Mouse (Mus musculus): ENCODE results near the gene Pi16.

Gene Pi16

DNA sequence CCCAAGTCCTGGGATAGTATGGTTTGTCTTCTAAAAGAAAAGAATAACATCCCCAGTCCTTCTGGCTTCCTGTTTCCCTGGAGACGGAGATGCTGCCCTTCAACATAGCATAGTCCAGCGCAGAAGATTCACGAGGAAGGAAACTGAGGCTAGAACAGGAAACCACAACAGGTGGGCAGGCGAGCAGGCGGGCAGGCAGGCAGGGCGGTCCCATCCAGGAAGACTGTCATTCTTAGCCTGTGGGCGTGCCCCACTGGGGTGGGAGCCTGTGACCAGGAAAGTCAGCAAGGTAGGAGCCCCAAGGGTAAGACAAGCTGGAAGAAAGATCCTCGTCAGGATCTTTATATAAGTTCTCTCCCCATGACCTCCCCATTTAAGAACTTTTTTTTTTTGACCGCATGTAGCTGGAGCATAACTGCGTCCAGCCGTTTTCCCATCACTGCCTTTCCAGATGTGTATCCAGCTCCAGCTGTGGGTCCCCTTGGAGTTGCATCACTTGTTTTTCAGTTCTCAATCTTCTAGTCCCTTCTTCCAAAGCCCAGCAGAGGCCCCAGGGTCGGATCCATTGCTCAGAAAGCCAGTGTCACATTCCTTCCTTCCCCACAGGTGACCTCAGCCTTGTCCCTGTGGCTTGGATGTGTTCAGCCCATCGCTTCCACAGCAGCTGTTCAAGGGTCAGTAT is 13.0 kb upstream of the Pi16 start:
- no peak for DNase-seq

DNA sequence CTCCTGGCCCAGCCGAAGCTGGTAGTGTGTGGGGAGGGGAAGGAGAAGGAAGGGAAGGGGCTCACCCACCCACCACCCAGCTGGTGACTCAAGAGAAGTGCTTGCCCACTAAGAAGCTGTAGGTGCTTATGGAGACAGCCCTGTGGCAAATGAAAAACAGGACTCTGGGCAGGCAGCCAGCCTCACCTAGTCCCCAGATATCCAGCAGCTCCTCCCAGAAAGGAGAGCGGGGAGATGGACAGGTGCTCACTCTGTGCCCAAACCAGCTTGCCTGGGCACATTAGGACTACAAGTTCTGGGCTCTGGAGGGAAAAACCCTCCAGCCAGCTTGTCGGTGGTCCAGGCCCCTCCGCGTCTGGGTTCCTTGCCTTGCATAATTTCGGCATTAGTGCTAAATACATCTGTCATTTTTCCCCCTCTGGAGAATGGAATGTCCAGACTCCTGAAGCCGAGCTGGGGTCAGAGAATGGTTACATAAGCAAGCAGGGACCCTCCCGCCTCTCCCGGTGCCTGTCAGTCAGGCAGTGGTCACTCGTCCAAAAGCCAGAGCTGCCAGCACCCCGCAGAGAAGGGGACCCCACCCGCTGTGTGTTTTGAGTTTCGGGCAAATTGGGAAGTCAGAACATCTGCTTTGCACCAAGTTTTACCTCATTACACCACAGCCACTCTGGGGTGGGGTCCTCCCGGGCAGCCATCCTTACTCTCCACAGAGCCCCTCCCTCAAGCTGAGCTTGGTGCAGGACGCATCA is 12.2 kb upstream of the Pi16 start:
- DNase-seq = no peak

GRCm38 (mm10) chr17:29305871-29306270 is 11.6 kb upstream of the Pi16 start:
- no peak for DNase-seq

DNA sequence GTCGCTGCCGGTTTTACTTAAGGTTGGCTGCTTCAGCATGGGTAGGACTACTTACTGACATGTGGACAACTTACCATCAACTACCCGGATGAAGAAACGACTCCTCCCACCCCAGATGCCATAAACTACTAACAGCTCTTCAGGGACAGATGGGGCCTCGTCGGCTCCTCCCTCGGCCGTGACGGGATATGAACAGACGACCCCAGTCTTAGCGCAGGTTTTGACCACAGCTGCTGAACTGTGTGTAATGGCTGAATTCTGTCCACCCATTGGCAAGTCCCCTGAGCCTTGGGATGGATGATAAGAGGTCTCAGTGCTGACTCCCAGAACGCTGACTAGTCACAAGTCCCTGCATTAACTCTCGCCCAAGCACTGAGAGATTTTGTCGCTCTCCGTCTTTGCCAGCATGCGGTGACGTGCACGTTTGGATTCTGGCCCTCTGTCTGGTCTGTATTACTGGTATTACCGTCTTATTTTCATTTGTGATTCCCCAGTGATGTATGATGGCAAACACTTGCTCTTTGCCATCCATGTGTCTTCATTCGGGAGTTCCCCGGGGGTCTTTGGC is 7.3 kb upstream of the Pi16 start:
- DNase-seq = no peak

DNA sequence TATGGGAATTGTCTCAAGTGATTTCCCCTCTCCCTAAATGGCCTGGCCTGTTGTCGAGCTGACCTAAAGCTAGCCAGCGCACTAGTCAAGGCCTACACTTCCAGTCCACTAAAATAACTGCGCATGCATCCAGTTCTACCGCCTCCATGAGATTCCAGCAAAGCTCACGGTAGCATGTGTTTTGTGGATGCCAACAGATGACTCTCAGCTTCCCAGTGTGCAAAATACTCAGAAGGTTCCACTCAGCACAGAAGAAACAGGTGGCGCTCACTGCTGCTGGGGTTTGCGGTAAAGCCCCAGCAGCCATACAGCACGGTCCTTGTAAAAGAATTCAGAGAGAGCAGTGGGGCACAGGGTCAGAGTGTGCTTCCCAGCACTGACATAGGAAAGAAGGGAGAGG is 5.9 kb upstream of the Pi16 start:
- peak; percentile 34 for DNase-seq

DNA sequence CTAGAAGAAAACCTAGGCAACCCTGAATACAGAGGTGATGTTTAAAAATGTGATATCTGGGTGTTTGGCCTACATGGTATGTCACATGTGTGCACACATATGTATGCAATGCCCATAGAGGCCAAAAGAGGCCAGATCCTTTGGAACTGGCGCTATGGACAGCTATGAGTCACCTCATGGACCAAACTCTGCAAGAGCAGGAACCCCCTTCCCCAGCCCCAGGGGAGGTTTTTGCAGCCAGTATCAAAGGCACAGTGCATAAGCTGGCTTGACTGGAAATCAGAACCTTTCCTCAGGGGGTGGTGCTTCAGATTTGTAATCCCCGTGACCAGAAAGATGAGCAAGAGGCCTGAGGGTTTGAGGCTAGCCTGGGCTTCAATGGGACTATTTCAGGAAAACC is 5.4 kb upstream of the Pi16 start:
- no peak for DNase-seq

GRCm38 (mm10) chr17:29313300-29313699 is 4.2 kb upstream of the Pi16 start:
- no peak for DNase-seq

- no peak for DNase-seq
Observed at GRCm38 (mm10) chr17:29315672-29316465, 1.6 kb upstream of the Pi16 start.

GRCm38 (mm10) chr17:29316891-29317290 is 589 bp upstream of the Pi16 start:
- DNase-seq = no peak

DNA sequence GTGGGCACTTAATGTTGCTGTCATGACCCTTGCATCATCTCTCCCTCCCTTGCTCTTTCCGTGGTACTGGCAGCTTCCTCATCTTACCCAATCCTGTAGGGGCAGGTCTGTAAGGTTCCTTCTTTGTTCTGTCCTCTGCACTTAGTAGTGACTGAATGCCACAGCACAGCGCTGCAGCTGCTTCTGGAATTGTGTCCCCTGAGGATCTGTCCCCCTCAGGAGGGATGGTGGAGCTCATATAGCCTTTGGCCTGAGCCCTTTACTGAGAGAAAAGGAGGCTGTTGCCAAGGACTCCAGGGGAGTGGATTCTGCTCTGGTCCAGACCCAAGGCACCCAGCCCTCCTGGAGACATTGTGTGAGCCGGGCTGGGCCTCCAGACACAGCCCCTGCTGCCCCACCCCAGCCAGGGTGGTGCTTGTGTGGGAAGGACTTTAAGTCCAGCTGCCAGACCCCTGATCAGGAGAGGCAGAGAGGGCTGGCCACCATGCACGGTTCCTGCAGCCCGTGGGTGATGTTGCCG is 1.3 kb downstream of the Pi16 start:
- no peak for DNase-seq

DNA sequence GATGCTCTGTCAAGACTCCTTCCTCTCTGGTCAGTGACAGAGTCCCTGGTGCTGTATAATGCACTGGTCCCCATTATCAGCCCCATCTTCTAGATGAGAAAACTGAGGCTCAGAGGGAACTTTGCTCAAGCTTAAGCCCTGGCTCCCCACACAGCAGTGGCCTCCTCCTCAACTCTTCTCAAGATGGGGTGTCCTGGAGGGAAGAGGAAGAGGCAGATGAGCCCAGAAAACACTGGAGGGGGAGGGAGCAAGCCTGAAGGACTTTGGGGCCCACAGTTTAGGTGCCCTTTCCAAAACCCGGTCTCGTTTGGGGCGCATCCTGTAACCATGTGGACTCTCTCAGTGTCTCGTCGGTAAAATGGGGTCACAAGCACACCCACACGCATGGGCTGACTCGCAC is 2.0 kb downstream of the Pi16 start:
- no peak for DNase-seq

DNA sequence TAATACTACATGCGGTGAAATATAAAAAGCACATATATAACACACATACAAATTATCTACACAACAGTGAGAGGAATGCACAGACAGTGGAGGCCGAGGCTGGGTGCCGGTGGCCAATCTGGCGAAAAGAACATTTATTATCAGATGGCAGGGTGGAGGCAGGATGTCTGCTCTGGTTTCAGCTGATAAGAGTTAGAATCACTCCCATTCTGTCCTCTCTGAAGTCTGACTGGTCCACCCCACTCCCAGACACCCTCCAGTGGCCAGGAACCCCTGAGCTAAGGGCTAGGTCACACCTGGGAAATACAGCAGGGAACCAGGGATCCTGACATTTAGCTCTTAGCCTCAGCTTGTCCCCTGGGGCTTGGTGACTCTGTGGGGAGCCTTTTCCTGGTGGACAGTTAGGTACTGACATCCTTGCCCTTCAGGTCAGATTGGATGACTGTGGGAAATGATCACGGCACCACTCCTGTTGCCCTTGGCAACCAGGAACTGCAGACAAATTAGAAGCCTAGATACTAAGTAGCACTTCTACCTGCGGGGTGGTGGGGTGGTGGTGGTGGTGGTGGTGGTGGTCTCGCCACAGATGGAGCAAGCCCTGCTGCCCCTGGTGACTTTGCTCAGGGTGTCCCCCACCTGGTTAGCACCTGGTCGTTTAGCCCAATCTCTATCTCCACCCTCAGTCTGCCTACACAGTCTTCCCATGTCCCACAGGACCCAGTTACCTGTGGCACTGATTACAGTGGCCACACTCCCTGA is 2.6 kb downstream of the Pi16 start:
- no peak for DNase-seq

GRCm38 (mm10) chr17:29321765-29322602 is 4.5 kb downstream of the Pi16 start:
- DNase-seq = no peak

GRCm38 (mm10) chr17:29322603-29322962 is 5.1 kb downstream of the Pi16 start:
- no peak for DNase-seq

GRCm38 (mm10) chr17:29323625-29324024 is 6.1 kb downstream of the Pi16 start:
- no peak for DNase-seq

DNA sequence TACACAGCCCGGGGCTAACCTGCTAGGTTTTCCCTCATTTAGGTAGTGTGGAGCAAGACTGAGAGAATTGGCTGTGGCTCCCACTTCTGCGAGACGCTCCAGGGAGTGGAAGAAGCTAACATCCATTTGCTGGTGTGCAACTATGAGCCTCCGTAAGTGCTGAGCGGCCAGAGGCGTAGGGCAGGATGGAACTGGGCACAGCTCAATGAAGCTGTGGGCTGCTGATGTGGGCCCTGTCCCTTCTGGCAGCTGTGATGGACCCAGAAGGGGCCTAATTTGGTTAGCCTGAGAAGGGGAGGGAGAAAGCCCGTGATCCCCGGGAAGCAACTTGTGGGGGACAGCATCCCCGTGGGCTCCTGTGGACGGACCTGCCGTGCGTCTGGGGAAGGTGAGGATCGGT is 8.4 kb downstream of the Pi16 start:
- no peak for DNase-seq

- DNase-seq = no peak
Observed at GRCm38 (mm10) chr17:29326531-29327529, 9.3 kb downstream of the Pi16 start.

DNA sequence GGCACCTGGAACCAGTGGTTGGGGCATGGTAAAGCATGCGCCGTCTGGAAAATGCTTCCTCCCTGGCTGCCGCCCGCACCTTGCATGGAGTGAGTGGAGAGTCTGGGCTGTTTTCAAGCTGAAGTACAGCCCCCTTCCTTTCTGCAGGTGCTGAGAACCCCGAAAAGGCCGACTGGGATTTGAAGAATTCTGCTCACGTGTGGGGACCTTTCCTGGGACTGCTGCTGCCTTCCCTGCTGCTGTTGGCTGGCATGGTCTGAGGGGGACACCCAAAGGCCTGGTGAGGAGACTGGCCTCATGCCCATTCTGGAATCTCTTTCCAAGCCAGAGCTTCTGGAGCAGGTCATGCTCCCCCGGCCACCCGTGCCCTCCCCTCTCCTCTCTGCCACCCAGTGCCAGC is 10.2 kb downstream of the Pi16 start:
- no peak for DNase-seq

- DNase-seq = no peak
Observed at GRCm38 (mm10) chr17:29330221-29330620, 12.7 kb downstream of the Pi16 start.

GRCm38 (mm10) chr17:29330671-29331410 is 13.4 kb downstream of the Pi16 start:
- no peak for DNase-seq

Data from right cerebral cortex, postnatal 25 days (tissue).